Mouse (Mus musculus): ENCODE results near the gene Olfr1314.

- TF ChIP-seq CTCF (IDR thresholded peaks at IDR 0.05; ENCODE audit: borderline replicate concordance, control insufficient read depth, extremely low read depth, insufficient read depth, low read length, poor library complexity) (no peak), POLR2A (IDR thresholded peaks at IDR 0.05; ENCODE audit: control insufficient read depth, extremely low read depth, insufficient read depth, low read length, poor library complexity) (no peak)
These were observed 38.3 kb upstream of the Olfr1314 start, which contains the start of gene Olfr1316 for GRCm38 (mm10) chr2:112134877-112135276.
